Mouse (Mus musculus): ENCODE data around the gene Anxa11. TPM values are rescaled to one million over a fixed set of nuclear protein-coding genes. Genes with fewer than 3 reads are reported as not detected.
A peak's percentile ranks its signal among the peaks of the same experiment; 100 is the strongest.
"Not testable (repeated sequence)": the region's sequence is repeated elsewhere in the genome, so short reads cannot be mapped to it uniquely, and the experiment has no call there.

Gene Anxa11
- 3.3 and 3.9 TPM in 2 replicates for polyA plus RNA-seq (2016; fragmentation: Nextera tagmentation; extraction: Ambion mirVana)

DNA sequence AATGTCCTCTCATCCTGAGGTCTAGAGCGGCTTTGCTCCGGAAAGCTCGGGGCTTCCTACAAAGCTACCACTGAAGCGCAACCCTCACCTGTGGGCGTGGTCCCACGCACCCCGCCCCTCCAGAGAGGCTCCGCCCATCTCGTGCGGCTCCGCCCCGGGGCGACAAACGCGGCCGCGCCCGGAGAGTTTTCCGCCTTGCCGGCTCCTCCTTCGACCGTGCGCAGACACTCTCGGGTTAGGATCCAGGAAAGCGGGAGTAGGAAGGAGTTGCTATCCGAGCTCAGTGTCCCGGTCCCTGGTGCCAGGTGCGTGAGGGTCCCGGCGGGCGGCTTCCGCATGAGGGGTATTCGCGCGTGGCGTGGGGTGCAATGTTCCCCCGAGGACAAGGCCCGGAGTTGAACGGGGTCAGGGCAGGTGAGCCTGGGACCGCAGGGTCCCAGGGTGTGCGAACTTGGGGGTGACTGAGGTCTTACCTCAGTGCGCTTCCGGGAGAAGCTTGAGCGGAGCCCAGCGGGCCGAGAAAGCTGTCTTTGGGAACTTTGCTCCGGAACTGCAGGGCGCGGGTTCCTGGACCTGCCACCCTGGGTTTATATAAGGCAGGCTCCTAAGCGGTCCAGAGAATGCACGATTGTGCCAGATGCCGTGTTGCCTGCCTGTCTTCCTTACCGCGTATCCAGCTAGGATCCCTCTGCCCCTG lies at the start of gene Anxa11:
Gene Anxa11 (plus strand): TSS at position 166 of the 697 bp plus-strand sequence.
- Histone ChIP-seq H3K27ac (replicated peaks) (peak within 1 kb of the TSS; percentile 55; the same call in 1 of the 2 replicates), H3K36me3 (no peaks in the 10 kb centered on the region), H3K4me3 (peak within 1 kb of the TSS; percentile 71), H3K27me3 (ENCODE audit: low read depth, poor library complexity, severe bottlenecking) (peaks cover 74% of the 10 kb centered on the region), H3K4me1 (peaks cover 29% of the 10 kb centered on the region), H3K9me3 (replicated peaks) (no peaks in the 10 kb centered on the region)
- WGBS: under 1% methylated on average over 54 of the region's 54 CpGs
- DNase-seq (ENCODE audit: low spot score): peak; percentile 71

DNA sequence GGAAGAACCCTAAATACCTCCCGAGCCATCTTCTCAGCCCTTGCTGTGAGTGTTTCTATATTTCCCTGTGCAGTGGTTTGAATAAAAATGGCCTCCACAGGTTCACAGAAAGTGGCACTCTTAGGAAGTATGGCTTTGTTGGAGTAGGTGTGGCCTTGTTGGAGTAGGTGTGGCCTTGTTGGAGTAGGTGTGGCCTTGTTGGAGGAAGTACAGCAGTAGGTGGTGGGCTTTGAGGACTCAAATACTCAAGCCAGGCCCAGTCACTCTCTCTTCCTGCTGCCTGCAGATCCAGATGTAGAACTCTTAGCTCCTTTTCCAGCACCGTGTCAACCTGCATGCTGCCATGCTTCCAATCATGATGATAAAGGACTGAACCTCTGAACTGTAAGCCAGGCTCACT lies 47.6 kb upstream of the Anxa11 start:
- H3K4me1 ChIP-seq: peaks cover 17% of the 10 kb centered on the region
- no peak for DNase-seq (ENCODE audit: low spot score)
- 98% methylated on average over 2 of the region's 2 CpGs for WGBS
- H3K4me3 ChIP-seq: no peak overlapping the region
- no peak overlapping the region for H3K27ac ChIP-seq (replicated peaks)
- no peaks in the 10 kb centered on the region for H3K36me3 ChIP-seq
- H3K27me3 ChIP-seq (ENCODE audit: low read depth, poor library complexity, severe bottlenecking): peaks cover 8% of the 10 kb centered on the region
- 0 out of 2 replicates have a peak, but pooled peaks cover 3% of the 10 kb centered on the region for H3K9me3 ChIP-seq (replicated peaks)

DNA sequence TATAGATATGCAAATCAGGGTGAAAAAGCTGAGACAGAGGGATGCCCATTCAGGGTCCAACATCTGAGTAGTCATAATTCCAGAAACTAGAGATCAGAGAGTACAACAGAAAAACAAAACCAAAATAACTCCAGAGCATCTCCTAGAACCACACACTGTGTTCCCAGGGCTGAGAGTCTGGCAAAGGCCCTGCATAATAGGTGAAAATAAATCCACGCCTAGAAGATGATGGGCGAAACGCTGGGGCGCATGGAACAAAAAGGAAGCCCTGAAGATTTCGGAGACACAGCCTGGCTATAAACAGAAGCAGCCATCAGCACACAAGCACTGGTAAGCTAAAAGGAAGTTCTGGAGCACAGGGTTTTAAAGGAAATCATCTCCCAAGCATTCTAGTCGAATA lies 46.9 kb upstream of the Anxa11 start:
- no peaks in the 10 kb centered on the region for H3K36me3 ChIP-seq
- peak overlapping the region; percentile 68; the same call in 1 of the 2 replicates for H3K27ac ChIP-seq (replicated peaks)
- H3K9me3 ChIP-seq (replicated peaks): 0 out of 2 replicates have a peak, but pooled peaks cover 3% of the 10 kb centered on the region
- H3K4me1 ChIP-seq: peaks cover 17% of the 10 kb centered on the region
- no peak overlapping the region for H3K4me3 ChIP-seq
- peaks cover 12% of the 10 kb centered on the region for H3K27me3 ChIP-seq (ENCODE audit: low read depth, poor library complexity, severe bottlenecking)
- DNase-seq (ENCODE audit: low spot score): no peak
- WGBS: 82% methylated on average over 6 of the region's 6 CpGs

DNA sequence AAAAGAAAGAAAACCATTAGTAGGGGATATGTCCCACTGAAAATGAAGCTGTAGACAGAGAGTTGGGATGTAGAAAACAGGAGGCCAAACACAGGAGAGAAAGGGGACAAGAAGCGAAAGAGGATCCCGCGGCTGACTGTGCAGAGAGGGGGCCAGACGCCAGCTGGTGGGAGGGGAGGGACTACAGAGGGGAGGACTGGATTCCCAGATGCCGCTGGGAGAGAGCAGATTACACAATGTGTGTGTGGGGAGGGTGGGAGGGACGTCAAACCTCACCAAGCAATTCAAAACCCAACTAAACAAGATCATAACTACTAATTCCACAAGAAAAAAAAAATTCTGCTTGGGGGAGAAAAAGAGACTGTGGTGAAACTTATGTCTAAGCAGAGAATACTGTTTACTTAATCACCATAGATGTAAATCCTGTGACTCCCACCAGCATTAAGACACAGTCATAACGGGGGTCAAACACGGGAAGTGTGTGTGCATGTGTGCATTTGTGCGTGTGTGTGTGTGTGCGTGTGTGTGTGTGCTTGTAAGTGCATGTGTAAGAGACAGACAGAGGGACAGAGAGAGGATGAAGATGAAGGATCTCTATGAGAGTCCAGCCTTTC lies 46.3 kb upstream of the Anxa11 start:
- WGBS: 40% methylated on average over 10 of the region's 10 CpGs
- peaks cover 12% of the 10 kb centered on the region for H3K27me3 ChIP-seq (ENCODE audit: low read depth, poor library complexity, severe bottlenecking)
- 0 out of 2 replicates have a peak, but pooled peaks cover 3% of the 10 kb centered on the region for H3K9me3 ChIP-seq (replicated peaks)
- peaks cover 17% of the 10 kb centered on the region for H3K4me1 ChIP-seq
- DNase-seq (ENCODE audit: low spot score): peak; percentile 47
- no peaks in the 10 kb centered on the region for H3K36me3 ChIP-seq
- H3K4me3 ChIP-seq: no peak overlapping the region
- H3K27ac ChIP-seq (replicated peaks): peak overlapping the region; percentile 68; the same call in 1 of the 2 replicates

DNA sequence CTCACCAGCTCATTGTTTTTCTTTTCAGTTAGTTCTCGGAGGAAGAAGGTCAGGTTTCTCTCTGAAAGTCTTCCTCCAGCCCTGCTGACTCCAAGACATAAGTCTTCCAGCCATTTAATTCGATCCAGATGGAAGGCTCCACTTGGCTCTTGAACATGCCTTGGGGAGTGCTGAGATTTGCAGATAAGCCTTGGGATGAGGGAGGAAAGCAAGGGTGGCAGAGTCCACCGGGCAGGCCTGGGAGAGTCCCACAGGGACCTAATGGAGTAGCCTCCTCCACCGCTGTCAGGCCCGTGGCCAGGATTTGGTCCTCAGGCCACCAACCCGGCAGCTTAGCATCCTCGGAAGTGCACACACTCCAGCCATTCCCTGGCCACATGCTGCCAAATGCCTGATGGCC lies 45.3 kb upstream of the Anxa11 start:
- H3K4me1 ChIP-seq: peaks cover 17% of the 10 kb centered on the region
- no peak for DNase-seq (ENCODE audit: low spot score)
- H3K27ac ChIP-seq (replicated peaks): peak overlapping the region; percentile 38; the same call in 1 of the 2 replicates

DNA sequence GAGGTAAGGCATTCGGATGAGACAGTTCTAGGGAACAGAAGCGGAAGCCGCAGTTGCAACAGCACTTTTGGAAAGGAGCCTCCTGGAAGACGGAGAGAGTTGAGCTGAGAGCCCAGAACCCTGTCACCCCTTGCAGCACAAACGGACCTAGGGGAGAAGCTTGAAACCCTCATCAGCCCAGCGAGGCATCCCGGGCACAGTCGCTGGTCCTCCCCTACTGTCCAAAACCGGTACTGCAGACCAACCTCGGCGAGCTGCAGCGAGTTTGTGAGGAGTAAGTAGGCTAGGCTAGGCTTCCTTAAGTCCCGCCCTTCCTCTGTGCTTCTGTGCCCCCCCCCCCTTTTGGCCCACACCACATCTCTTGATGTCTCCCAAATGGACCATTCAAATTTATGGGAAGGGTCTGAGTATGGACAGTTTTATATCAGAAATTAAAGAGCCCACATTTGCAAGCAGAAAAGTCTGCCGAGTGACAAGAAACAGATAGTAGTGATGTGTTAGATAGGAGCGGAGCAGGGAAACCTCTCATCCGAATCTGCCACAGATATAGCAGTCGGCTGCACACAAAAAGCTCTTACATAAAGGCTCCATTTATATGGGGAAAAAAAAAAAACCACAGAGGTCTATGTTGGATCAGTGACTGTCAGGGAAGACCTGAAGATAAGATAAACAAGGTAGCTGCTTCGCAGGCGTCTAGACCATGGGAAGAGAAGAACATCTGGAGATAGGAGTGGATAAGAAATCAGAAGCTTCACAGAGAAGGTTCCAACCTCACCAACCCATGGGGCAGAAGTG lies 41.6 kb upstream of the Anxa11 start:
- H3K4me3 ChIP-seq: no peak overlapping the region
- peaks cover 12% of the 10 kb centered on the region for H3K27me3 ChIP-seq (ENCODE audit: low read depth, poor library complexity, severe bottlenecking)
- 31% methylated on average over 19 of the region's 19 CpGs for WGBS
- peak; percentile 86 for DNase-seq (ENCODE audit: low spot score)
- H3K4me1 ChIP-seq: peaks cover 21% of the 10 kb centered on the region
- no peak overlapping the region for H3K27ac ChIP-seq (replicated peaks)
- H3K9me3 ChIP-seq (replicated peaks): no peaks in the 10 kb centered on the region
- no peaks in the 10 kb centered on the region for H3K36me3 ChIP-seq

More for the DNA sequence above, 45.3 kb upstream of the Anxa11 start:
- peaks cover 12% of the 10 kb centered on the region for H3K27me3 ChIP-seq (ENCODE audit: low read depth, poor library complexity, severe bottlenecking)
- WGBS: 77% methylated on average over 7 of the region's 7 CpGs
- H3K9me3 ChIP-seq (replicated peaks): 0 out of 2 replicates have a peak, but pooled peaks cover 3% of the 10 kb centered on the region
- no peak overlapping the region for H3K4me3 ChIP-seq
- no peaks in the 10 kb centered on the region for H3K36me3 ChIP-seq

DNA sequence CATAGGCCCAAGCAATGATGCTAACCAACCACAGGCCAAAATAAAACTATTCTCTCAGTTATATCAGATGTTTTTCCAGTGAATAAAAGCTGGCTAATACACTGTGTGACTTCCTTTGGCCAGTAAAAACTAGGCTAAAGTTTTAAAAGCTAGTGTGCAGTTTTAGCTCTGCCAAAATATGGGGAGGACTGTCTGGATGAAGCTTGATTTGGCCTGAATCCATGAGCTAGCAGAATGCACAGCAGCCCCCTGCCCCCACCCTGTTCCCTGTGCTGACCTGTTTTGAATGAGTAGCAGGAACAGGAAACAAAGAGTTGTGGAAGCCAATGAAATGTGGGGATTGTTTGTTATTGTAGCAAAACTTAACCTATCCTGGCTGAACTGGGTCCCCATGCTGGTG lies 39.4 kb upstream of the Anxa11 start:
- H3K27me3 ChIP-seq (ENCODE audit: low read depth, poor library complexity, severe bottlenecking): peaks cover 12% of the 10 kb centered on the region
- no peaks in the 10 kb centered on the region for H3K9me3 ChIP-seq (replicated peaks)
- peaks cover 8% of the 10 kb centered on the region for H3K4me1 ChIP-seq
- no peak overlapping the region for H3K4me3 ChIP-seq
- H3K36me3 ChIP-seq: no peaks in the 10 kb centered on the region
- DNase-seq (ENCODE audit: low spot score): peak; percentile 8
- H3K27ac ChIP-seq (replicated peaks): no peak overlapping the region

DNA sequence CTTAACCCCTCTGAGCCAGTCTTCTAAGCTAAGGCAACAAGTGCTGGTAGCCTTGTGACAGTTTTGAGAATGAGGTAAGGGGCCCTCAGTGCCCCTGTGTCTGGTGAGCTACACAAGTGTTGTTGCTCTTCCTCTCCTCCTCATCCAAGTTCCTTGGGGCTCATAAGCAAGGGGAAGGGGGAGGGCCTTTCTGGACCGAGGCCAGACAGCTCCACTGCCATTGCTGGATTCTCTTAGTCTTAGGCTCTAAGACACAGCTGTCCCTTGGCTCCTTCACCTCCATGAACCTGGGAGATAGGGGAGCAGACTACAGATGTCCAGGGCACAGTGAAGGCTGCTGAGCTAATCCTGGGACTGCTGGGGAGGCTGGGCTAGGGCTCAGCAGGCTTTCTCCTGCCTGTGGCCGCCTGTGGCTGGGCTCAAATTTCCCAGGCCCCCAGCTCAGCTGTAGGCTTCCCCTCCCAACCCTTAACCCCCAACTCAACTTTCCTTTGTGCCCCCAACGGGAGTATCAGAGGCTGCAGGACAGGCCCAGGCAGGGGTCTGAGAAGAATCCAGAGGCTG lies 38.6 kb upstream of the Anxa11 start:
- Histone ChIP-seq H3K4me3 (no peak overlapping the region), H3K36me3 (no peaks in the 10 kb centered on the region), H3K27me3 (ENCODE audit: low read depth, poor library complexity, severe bottlenecking) (peaks cover 12% of the 10 kb centered on the region), H3K9me3 (replicated peaks) (no peaks in the 10 kb centered on the region), H3K4me1 (peaks cover 8% of the 10 kb centered on the region), H3K27ac (replicated peaks) (peak overlapping the region; percentile 60; the same call in 1 of the 2 replicates)
- DNase-seq (ENCODE audit: low spot score): no peak
- 26% methylated on average over 3 of the region's 3 CpGs for WGBS

DNA sequence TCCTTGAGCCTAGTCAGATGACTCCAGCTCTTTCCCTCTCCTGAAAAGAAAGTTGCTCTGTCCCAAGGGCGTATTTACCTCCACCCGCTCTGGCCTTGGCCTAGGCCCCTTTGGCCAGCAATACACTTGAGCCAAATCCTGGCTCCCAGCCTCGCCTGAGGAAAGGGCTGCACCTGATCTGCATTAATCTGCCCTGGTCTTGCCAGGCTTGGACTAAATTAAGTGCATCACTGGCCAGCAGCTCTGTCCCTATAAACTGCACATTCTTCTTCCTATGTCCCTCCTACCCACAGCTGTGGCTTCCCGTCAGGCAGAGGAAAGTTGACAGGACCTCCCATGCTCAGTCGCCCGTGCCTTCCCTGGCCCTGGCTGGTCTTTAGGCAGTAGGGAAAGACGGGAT lies 36.1 kb upstream of the Anxa11 start:
- DNase-seq (ENCODE audit: low spot score): no peak
- H3K4me3 ChIP-seq: no peak overlapping the region
- H3K4me1 ChIP-seq: peaks cover 8% of the 10 kb centered on the region
- no peaks in the 10 kb centered on the region for H3K9me3 ChIP-seq (replicated peaks)
- H3K27ac ChIP-seq (replicated peaks): peak overlapping the region; percentile 13; the same call in 1 of the 2 replicates
- no peaks in the 10 kb centered on the region for H3K36me3 ChIP-seq
- WGBS: 67% methylated on average over 7 of the region's 7 CpGs
- H3K27me3 ChIP-seq (ENCODE audit: low read depth, poor library complexity, severe bottlenecking): no peaks in the 10 kb centered on the region

DNA sequence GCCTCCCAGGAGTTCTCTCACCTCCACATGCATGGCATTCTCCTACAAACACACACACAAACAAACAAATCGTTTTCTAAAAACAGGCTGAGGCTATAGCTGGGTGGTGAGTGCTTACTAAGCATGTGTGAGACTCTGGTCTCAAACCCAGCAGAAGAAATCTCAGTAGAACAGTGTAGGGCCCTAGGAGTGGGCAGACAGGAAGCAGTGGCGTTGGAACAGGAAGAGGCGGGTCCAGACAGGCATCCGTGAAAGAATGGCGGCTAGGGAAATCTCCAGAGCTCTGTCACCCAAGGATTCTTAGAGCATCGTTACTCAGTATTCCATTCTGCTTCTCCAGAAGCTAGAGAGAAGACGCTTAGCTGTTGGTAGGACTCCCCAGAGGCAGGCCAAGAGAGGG lies 35.4 kb upstream of the Anxa11 start:
- no peak overlapping the region for H3K27ac ChIP-seq (replicated peaks)
- no peak overlapping the region for H3K4me3 ChIP-seq
- WGBS: 93% methylated on average over 7 of the region's 7 CpGs
- DNase-seq (ENCODE audit: low spot score): no peak
- no peaks in the 10 kb centered on the region for H3K27me3 ChIP-seq (ENCODE audit: low read depth, poor library complexity, severe bottlenecking)
- peaks cover 8% of the 10 kb centered on the region for H3K4me1 ChIP-seq
- H3K9me3 ChIP-seq (replicated peaks): no peaks in the 10 kb centered on the region
- H3K36me3 ChIP-seq: no peaks in the 10 kb centered on the region

DNA sequence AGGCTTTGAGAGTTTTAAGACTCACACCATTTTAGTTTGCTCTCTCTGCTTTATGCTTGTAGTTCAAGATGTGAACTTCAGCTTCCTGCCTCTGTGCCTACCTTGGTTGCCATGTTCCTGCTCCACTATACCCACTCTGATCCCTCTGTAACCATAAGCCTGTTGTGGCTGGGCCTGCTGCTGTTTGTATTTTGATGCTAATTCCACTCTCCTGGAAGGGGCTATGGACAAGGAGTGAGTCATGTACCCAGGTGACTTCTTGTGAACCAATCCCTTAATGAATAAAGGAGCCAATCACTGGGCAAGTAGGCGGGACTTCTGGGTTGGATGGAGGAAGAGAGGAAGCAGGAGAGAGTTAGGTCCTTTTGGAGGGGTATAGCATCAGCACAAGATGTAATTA lies 30.9 kb upstream of the Anxa11 start:
- H3K36me3 ChIP-seq; DNase-seq (ENCODE audit: low spot score); H3K27me3 ChIP-seq (ENCODE audit: low read depth, poor library complexity, severe bottlenecking); H3K27ac ChIP-seq (replicated peaks); H3K4me3 ChIP-seq; H3K4me1 ChIP-seq; H3K9me3 ChIP-seq (replicated peaks): not testable (repeated sequence)
- 66% methylated on average over 1 of the region's 1 CpGs for WGBS

DNA sequence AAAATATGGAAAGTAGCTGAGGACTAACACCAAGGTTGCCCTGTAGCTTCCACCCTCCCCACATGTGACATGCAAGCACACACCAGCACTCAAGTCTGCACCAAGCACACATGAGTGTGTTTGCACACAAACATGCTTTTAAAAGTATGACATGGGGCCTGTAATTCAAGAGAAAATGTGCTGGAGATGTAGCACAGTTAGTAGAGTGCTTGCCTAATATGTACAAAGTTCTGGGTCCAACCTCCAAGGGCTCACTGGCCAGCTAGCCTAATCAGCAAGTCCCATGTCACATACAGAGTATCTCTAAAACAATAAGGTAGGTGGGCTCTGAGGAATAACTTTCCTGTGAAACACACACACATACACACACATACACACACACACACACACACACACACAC lies 27.8 kb upstream of the Anxa11 start:
- peaks cover 8% of the 10 kb centered on the region for H3K4me1 ChIP-seq
- H3K36me3 ChIP-seq: no peaks in the 10 kb centered on the region
- H3K9me3 ChIP-seq (replicated peaks): no peaks in the 10 kb centered on the region
- H3K27me3 ChIP-seq (ENCODE audit: low read depth, poor library complexity, severe bottlenecking): 0 out of 2 replicates have a peak, but pooled peaks cover 4% of the 10 kb centered on the region
- no peak for DNase-seq (ENCODE audit: low spot score)
- no peak overlapping the region for H3K27ac ChIP-seq (replicated peaks)
- no peak overlapping the region for H3K4me3 ChIP-seq

All from midbrain, embryonic 10.5 days (tissue).